Mouse (Mus musculus) forebrain, embryonic 12.5 days (tissue): ENCODE results near the gene Gm45837. TPM values are rescaled to one million over a fixed set of nuclear protein-coding genes. Genes with fewer than 3 reads are reported as not detected.
A peak's percentile ranks its signal among the peaks of the same experiment; 100 is the strongest.

ENCODE experiments used
- ATAC-seq: fragments of 200-750 bp; cut with Nextera tagmentation; 2 replicates; pipeline ENCODE4 v1.8.0; 2017; ENCODE audit warnings: moderate TSS enrichment; ENCODE audit not compliant: low FRiP score
- H3K27ac ChIP-seq: fragments of 300-500 bp; sonication (generic); 2 replicates; pipeline ENCODE4 v1.5.1; 2016; ENCODE audit warnings: mild to moderate bottlenecking
- H3K27me3 ChIP-seq: fragments of 300-500 bp; sonication (generic); 2 replicates; pipeline ENCODE4 v1.6.1; 2016; ENCODE audit warnings: mild to moderate bottlenecking
- H3K36me3 ChIP-seq: fragments of 300-500 bp; sonication (generic); replicated peaks from 2 replicates; pipeline ENCODE4 v1.6.1; 2016; ENCODE audit warnings: mild to moderate bottlenecking
- H3K4me1 ChIP-seq: fragments of 300-500 bp; sonication (generic); 2 replicates; pipeline ENCODE4 v1.6.1; 2016
- H3K4me2 ChIP-seq: fragments of 300-500 bp; sonication (generic); 2 replicates; pipeline ENCODE4 v1.6.1; 2016; ENCODE audit warnings: mild to moderate bottlenecking, moderate library complexity
- H3K4me3 ChIP-seq: fragments of 300-500 bp; sonication (generic); replicated peaks from 2 replicates; pipeline ENCODE4 v1.5.1; 2016; ENCODE audit warnings: mild to moderate bottlenecking
- H3K9ac ChIP-seq: fragments of 300-500 bp; sonication (generic); 2 replicates; pipeline ENCODE4 v1.6.1; 2016; ENCODE audit warnings: mild to moderate bottlenecking
- H3K9me3 ChIP-seq: fragments of 300-500 bp; sonication (generic); 2 replicates; pipeline ENCODE4 v1.6.1; 2016
- WGBS: fragments of 180-500 bp; shearing (Covaris S2); methylation state at CpG from one replicate; pipeline ENCODE4 v1.1.7; 2016; 5-methylcytosine and 5-hydroxymethylcytosine counted together
- polyA plus RNA-seq: library from polyadenylated mRNA; unstranded; fragments of >200 nt; fragmentation: Nextera tagmentation; extraction: Ambion mirVana; gene quantifications from 2 replicates; pipeline ENCODE4 v1.2.1, GENCODE M21; 2016

Gm45837 gene
- polyA plus RNA-seq, 1 experiment from 2014 or later: not detected

GRCm38 (mm10) chr7:101394569-101394968 lies 16.1 kb upstream of the Gm45837 start:
- no peak for ATAC-seq
- Histone ChIP-seq H3K27ac (0 out of 2 replicates have a peak overlapping the region, but pooled peaks have one; percentile 51), H3K36me3 (no peaks in the 10 kb centered on the region)

DNA sequence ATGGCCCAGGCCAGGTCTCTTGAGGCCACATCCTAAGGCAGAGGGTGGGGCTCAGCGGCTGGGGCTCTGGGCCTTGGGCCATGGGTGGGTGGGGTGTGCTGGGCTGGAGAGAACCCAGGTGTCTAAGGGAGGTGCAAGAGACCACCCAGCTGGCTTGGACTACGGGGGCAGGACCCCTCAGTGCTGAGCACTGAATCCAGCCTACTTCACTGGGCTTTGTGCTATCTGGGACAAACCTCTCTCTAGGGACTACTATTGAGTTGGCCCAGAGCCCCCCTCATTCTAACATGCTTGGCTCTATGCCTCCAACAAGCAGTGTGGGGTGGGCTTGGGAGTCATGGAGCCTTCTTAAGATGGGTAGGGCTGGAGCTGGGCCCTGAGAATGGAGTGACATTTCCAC lies 15.2 kb upstream of the Gm45837 start:
- Histone ChIP-seq H3K27ac (no peak overlapping the region), H3K27me3 (no peaks in the 10 kb centered on the region), H3K36me3 (no peaks in the 10 kb centered on the region), H3K9ac (no peak overlapping the region), H3K4me2 (no peak overlapping the region), H3K4me1 (peaks cover 23% of the 10 kb centered on the region), H3K9me3 (no peaks in the 10 kb centered on the region), H3K4me3 (no peak overlapping the region)
- ATAC-seq: no peak
- 95% methylated on average over 2 of the region's 2 CpGs for WGBS

More at GRCm38 (mm10) chr7:101394569-101394968, 16.1 kb upstream of the Gm45837 start:
- no peak overlapping the region for H3K4me2 ChIP-seq
- H3K9ac ChIP-seq: no peak overlapping the region
- H3K4me3 ChIP-seq: no peak overlapping the region
- H3K4me1 ChIP-seq: peaks cover 23% of the 10 kb centered on the region
- no peaks in the 10 kb centered on the region for H3K9me3 ChIP-seq
- no peaks in the 10 kb centered on the region for H3K27me3 ChIP-seq
- 73% methylated on average over 3 of the region's 3 CpGs for WGBS

- no peak overlapping the region for H3K4me3 ChIP-seq
- H3K36me3 ChIP-seq: 0 out of 2 replicates have a peak, but pooled peaks cover 4% of the 10 kb centered on the region
- no peak for ATAC-seq
- no peaks in the 10 kb centered on the region for H3K27me3 ChIP-seq
- H3K27ac ChIP-seq: no peak overlapping the region
- H3K4me2 ChIP-seq: no peak overlapping the region
- H3K9ac ChIP-seq: no peak overlapping the region
- peaks cover 23% of the 10 kb centered on the region for H3K4me1 ChIP-seq
- H3K9me3 ChIP-seq: no peaks in the 10 kb centered on the region
- 90% methylated on average over 4 of the region's 4 CpGs for WGBS
Observed at GRCm38 (mm10) chr7:101397175-101397574, 13.5 kb upstream of the Gm45837 start.

DNA sequence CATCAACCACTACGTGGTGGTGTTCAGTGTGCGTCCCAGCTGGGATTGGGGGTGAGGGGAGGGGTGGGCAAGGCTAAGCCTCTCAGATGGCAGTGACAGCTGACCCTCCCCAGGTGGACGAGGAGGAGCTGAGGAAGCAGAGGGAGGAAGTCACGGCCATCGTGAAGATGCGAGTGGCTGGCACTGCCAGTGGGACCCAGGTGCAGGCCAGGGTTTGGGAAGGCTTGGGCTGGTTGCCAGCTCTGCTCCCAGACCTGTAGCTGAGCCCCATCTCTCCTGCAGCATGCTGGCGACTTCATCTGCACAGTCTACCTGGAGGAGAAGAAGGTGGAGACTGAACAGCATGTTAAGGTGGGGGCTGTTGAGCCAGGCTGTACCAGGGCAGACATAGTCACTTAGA lies 9.2 kb upstream of the Gm45837 start:
- Histone ChIP-seq H3K4me1 (no peaks in the 10 kb centered on the region), H3K9ac (no peak overlapping the region), H3K36me3 (0 out of 2 replicates have a peak, but pooled peaks cover 4% of the 10 kb centered on the region), H3K27me3 (no peaks in the 10 kb centered on the region), H3K4me3 (no peak overlapping the region), H3K27ac (no peak overlapping the region), H3K4me2 (no peak overlapping the region), H3K9me3 (no peaks in the 10 kb centered on the region)
- 79% methylated on average over 7 of the region's 7 CpGs for WGBS
- no peak for ATAC-seq

GRCm38 (mm10) chr7:101403831-101404230 lies 6.9 kb upstream of the Gm45837 start:
- no peak for ATAC-seq
- Histone ChIP-seq H3K9ac (no peak overlapping the region), H3K4me2 (no peak overlapping the region), H3K27me3 (no peaks in the 10 kb centered on the region), H3K27ac (no peak overlapping the region), H3K9me3 (no peaks in the 10 kb centered on the region), H3K4me1 (no peaks in the 10 kb centered on the region), H3K36me3 (0 out of 2 replicates have a peak, but pooled peaks cover 4% of the 10 kb centered on the region), H3K4me3 (no peak overlapping the region)
- 95% methylated on average over 5 of the region's 5 CpGs for WGBS

DNA sequence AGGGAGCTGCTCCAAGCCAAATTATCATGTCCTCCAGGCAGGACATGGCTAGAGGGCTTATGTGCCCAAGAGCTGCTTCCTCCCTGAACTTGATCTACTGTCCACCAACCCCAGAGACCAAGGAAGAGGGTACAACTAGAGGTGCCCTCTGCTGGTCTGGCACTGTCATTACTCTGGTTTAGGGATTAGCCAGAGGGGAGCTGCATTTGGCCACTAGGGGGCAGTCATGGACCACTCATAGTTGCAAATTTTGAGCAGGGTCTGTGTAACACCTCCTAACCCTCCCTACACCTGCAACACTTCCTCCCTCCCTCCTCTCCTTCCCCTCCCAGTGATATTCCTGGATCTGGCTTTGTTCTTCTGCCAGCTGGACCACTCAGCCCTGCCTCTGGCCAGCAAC lies 2.1 kb downstream of the Gm45837 start:
- Histone ChIP-seq H3K4me3 (no peak overlapping the region), H3K4me2 (no peak overlapping the region), H3K36me3 (no peaks in the 10 kb centered on the region), H3K27me3 (peaks cover 15% of the 10 kb centered on the region), H3K9me3 (no peaks in the 10 kb centered on the region), H3K4me1 (peaks cover 20% of the 10 kb centered on the region), H3K27ac (no peak overlapping the region), H3K9ac (no peak overlapping the region)
- ATAC-seq: peak; percentile 28; the same call in 1 of the 2 replicates

DNA sequence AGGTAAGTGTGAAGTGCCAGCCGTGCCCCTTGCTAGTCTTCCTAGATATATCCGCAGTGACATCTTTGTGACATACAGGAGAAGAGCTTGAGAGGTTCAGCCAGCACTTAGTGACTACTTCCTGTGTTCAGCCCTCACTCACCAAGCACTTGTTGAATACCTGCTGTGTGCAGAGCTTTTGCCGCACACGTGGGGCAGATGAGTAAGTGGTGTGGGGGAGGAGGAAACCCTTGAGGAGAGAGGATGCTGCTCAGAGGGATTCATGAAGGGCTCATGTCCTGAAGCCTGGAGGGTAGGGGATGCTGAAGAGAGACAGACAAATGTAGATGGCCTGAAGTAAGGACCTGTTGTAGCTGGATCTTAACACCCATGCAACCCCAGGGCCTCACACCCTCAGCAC lies 3.5 kb downstream of the Gm45837 start:
- Histone ChIP-seq H3K9me3 (no peaks in the 10 kb centered on the region), H3K9ac (no peak overlapping the region), H3K36me3 (no peaks in the 10 kb centered on the region), H3K4me3 (no peak overlapping the region), H3K27me3 (peaks cover 25% of the 10 kb centered on the region), H3K4me1 (peaks cover 25% of the 10 kb centered on the region), H3K4me2 (no peak overlapping the region), H3K27ac (0 out of 2 replicates have a peak overlapping the region, but pooled peaks have one; percentile 75)
- WGBS: 62% methylated on average over 4 of the region's 4 CpGs
- no peak for ATAC-seq

DNA sequence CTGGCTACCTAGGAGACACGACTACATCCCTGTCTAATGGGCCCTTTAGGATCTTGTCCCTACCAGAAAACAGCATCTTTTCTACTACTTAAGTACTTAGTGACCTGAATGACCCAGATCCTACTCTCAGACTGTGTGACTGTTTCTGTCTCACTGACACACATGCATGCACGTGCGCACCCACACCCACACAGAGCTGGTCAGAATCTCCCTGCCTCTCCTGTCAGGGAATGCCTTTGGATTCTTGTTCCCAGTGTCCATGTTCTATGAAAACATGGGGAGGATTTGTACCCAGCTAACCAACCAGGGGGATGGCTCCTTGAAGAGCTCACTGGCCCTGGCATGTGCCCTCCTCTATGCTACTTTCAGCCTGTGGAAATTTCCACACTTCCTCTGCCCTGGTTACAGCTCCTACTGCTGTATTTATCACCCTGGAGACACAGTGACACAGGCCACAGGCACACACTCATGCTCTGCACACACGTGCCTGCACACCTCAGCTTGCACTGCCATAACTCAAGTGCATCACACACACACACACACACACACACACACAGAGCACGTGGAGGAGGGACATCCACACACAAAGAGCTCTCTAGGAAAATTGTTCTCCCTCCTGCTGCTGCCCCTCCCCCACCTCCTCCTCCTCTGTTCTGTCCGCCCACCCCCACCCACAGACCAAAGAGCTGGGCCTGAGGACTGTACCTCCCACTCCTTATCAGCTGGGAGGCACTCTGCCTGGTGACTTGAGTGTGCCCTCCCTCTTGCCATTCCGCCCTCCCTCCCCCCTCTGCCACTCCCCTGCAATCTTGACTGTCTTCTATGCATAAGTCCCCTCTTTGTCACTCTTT lies 4.2 kb downstream of the Gm45837 start:
- Histone ChIP-seq H3K27me3 (peaks cover 31% of the 10 kb centered on the region), H3K4me3 (no peak overlapping the region), H3K27ac (peak overlapping the region; percentile 75), H3K4me1 (peaks cover 29% of the 10 kb centered on the region), H3K4me2 (no peak overlapping the region), H3K9ac (no peak overlapping the region), H3K9me3 (no peaks in the 10 kb centered on the region), H3K36me3 (no peaks in the 10 kb centered on the region)
- peak; percentile 72 for ATAC-seq
- 32% methylated on average over 7 of the region's 7 CpGs for WGBS

- Histone ChIP-seq H3K36me3 (no peaks in the 10 kb centered on the region), H3K4me1 (peaks cover 33% of the 10 kb centered on the region), H3K9ac (no peak overlapping the region), H3K4me3 (no peak overlapping the region), H3K27ac (peak overlapping the region; percentile 75), H3K27me3 (peaks cover 38% of the 10 kb centered on the region), H3K9me3 (no peaks in the 10 kb centered on the region), H3K4me2 (no peak overlapping the region)
- peak; percentile 47 for ATAC-seq
- WGBS: 34% methylated on average over 8 of the region's 8 CpGs
Observed at GRCm38 (mm10) chr7:101415512-101416100, 4.9 kb downstream of the Gm45837 start.

GRCm38 (mm10) chr7:101416391-101416790 lies 5.7 kb downstream of the Gm45837 start:
- WGBS: 67% methylated on average over 5 of the region's 5 CpGs
- H3K27me3 ChIP-seq: peaks cover 46% of the 10 kb centered on the region
- H3K4me2 ChIP-seq: no peak overlapping the region
- H3K27ac ChIP-seq: no peak overlapping the region
- no peak overlapping the region for H3K9ac ChIP-seq
- no peaks in the 10 kb centered on the region for H3K9me3 ChIP-seq
- H3K36me3 ChIP-seq: no peaks in the 10 kb centered on the region
- peaks cover 38% of the 10 kb centered on the region for H3K4me1 ChIP-seq
- ATAC-seq: no peak
- H3K4me3 ChIP-seq: no peak overlapping the region

DNA sequence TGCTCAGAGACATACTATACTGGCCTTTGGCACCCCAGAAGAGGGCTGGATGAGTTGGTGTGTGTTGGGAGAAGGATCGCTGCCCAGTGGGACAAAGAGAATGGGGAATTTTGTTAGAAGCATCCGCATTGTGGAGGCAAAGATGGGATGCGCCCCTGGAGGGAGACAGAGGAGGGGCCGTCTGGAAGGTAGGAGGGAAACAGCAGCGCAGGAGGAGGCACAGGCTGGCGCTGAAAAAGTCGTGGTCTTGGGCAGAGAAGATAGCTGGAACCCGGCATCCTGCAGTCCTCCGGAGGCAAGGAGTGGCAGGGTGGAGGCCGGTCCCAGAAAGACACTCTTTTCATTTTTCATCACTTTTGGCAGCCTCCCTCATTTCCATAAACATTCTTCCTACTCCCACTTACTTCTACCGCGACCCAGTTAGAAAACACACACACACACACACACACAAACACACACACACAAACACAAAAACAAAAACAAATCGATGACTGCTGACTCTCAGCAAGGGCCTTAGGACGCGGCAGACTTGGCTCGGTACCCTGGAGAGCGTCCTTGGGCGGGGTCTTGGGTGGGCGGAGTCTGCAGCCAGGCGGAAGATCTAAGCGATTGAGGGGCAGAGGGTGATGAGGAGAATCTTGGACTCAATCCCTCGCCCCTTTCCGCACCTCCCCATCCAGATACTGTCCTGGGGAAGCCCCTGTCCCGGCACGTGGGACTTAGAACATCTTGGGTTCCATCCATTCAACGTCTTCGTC lies 8.5 kb downstream of the Gm45837 start:
- Histone ChIP-seq H3K27ac (no peak overlapping the region), H3K4me3 (no peak overlapping the region), H3K9ac (no peak overlapping the region), H3K9me3 (no peaks in the 10 kb centered on the region), H3K36me3 (no peaks in the 10 kb centered on the region), H3K4me2 (peak overlapping the region; percentile 32), H3K4me1 (peaks cover 49% of the 10 kb centered on the region), H3K27me3 (peaks cover 47% of the 10 kb centered on the region)
- ATAC-seq: no peak
- WGBS: 4% methylated on average over 27 of the region's 27 CpGs

DNA sequence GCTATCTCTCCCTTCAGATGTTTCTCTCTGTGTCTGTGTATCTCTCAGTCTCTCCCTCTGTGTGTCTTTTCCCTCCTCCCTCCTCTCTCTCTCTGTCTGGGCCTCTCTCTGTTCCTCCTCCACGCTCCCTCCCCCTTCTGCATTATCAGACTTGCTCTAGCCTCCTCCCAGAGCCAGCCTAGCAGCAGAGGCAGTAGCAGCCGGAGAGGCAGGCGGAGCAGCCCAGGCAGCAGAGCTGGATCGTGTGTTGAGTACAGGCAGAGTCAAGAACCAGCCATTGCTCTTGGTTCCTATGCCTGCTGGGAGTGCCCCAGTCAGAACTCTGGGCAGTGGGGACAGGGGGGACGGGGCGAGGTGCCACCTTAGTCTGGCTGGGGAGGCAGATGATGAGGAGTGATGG lies 10.8 kb downstream of the Gm45837 start, which contains the start of gene Pde2a:
Pde2a (plus strand) TSS at position 163 of the 400 bp plus-strand sequence.
- H3K9ac ChIP-seq: peak within 1 kb of the TSS; percentile 40

More for the DNA sequence above, 10.8 kb downstream of the Gm45837 start, which contains the start of gene Pde2a:
- 0 out of 2 replicates have a peak within 1 kb of the TSS, but pooled peaks have one; percentile 5 for H3K27ac ChIP-seq
- H3K4me3 ChIP-seq: peak within 1 kb of the TSS; percentile 27
- peak within 1 kb of the TSS; percentile 47 for H3K4me2 ChIP-seq
- 10% methylated on average over 6 of the region's 6 CpGs for WGBS
- no peaks in the 10 kb centered on the region for H3K36me3 ChIP-seq
- peaks cover 53% of the 10 kb centered on the region for H3K27me3 ChIP-seq
- H3K9me3 ChIP-seq: no peaks in the 10 kb centered on the region
- peak; percentile 79 for ATAC-seq
- peaks cover 41% of the 10 kb centered on the region for H3K4me1 ChIP-seq
